Mouse (Mus musculus) megakaryocyte-erythroid progenitor cell, adult 5-6 weeks (primary cell): ENCODE results near the gene Tigd3. TPM values are rescaled to one million over a fixed set of nuclear protein-coding genes. Genes with fewer than 3 reads are reported as not detected.

ENCODE experiments used
- ATAC-seq: replicated peaks from 2 replicates; pipeline ENCODE4 v1.8.0; 2016; ENCODE audit warnings: mild to moderate bottlenecking, inconsistent platforms; ENCODE audit not compliant: severe bottlenecking, poor library complexity, low FRiP score, low TSS enrichment
- total RNA-seq, 2 experiments: library from RNA; stranded (forward) in 1 of 2; stranded (reverse) in 1 of 2; fragments of 200-1000, 215-1000 nt in 1 of 2; fragments of >200 nt in 1 of 2; fragmentation: Nextera tagmentation in 1 of 2; gene quantifications; 2 replicates each; pipeline ENCODE4 v1.2.3; 2014 to 2017

The Tigd3 gene
- total RNA-seq, 2 experiments from 2014 or later = 2.2 to 5.9 TPM

GRCm38 (mm10) chr19:5923990-5924712, 30.2 kb upstream of the Tigd3 start:
- peak; percentile 31 for ATAC-seq

GRCm38 (mm10) chr19:5922963-5923362, 29.0 kb upstream of the Tigd3 start:
- no peak for ATAC-seq

GRCm38 (mm10) chr19:5922119-5922942, 28.4 kb upstream of the Tigd3 start:
- peak; percentile 62 for ATAC-seq

GRCm38 (mm10) chr19:5921715-5922114, 27.8 kb upstream of the Tigd3 start:
- ATAC-seq = 0 out of 2 replicates have a peak, but pooled peaks have one; percentile 0

- ATAC-seq = peak; percentile 27; the same call in 1 of the 2 replicates
Measured at GRCm38 (mm10) chr19:5913007-5913719, 19.2 kb upstream of the Tigd3 start, which contains the start of gene Dpf2. TSS of gene Dpf2 (minus strand) at chr19:5913010.

- peak; percentile 94 for ATAC-seq
Measured at GRCm38 (mm10) chr19:5912103-5913006, 18.4 kb upstream of the Tigd3 start.

GRCm38 (mm10) chr19:5911430-5912102, 17.6 kb upstream of the Tigd3 start:
- ATAC-seq = no peak

GRCm38 (mm10) chr19:5910221-5910620, 16.3 kb upstream of the Tigd3 start:
- no peak for ATAC-seq

- no peak for ATAC-seq
Measured at GRCm38 (mm10) chr19:5907275-5907674, 13.3 kb upstream of the Tigd3 start.

GRCm38 (mm10) chr19:5893282-5894001, 507 bp downstream of the Tigd3 start:
- ATAC-seq = no peak

- ATAC-seq = no peak
Measured at GRCm38 (mm10) chr19:5892735-5893134, 1.2 kb downstream of the Tigd3 start.

GRCm38 (mm10) chr19:5892262-5892661, 1.7 kb downstream of the Tigd3 start:
- no peak for ATAC-seq

GRCm38 (mm10) chr19:5891521-5892258, 2.3 kb downstream of the Tigd3 start:
- no peak for ATAC-seq

- ATAC-seq = no peak
Measured at GRCm38 (mm10) chr19:5889211-5889610, 4.7 kb downstream of the Tigd3 start.

GRCm38 (mm10) chr19:5887234-5887815, 6.6 kb downstream of the Tigd3 start:
- no peak for ATAC-seq

- no peak for ATAC-seq
Measured at GRCm38 (mm10) chr19:5885838-5886237, 8.1 kb downstream of the Tigd3 start.

- ATAC-seq = peak; percentile 89
Measured at GRCm38 (mm10) chr19:5883935-5884334, 10.0 kb downstream of the Tigd3 start.
